In genomic region chr3:106218284-106218954, GRCm38 (mm10) we compare ENCODE assay signal across 35 mouse cellular contexts. TPM values are rescaled to one million over a fixed set of nuclear protein-coding genes. Genes with fewer than 3 reads are reported as not detected.
"Had no signal": no experiment of that assay in that cellular context is flagged by ENCODE, and none has a peak within 500 bp of the region (broad histone marks: within the 10 kb centered on the region; RNA-seq: fewer than 3 reads in every experiment).

No protein-coding gene starts in this region.

RNA-seq across cellular contexts. Expression of gene Chil4, which starts 0.9 kb away (rescaled TPM):
- total RNA-seq: heart, postnatal 10 days; heart, postnatal 14 days; heart, postnatal 25 days; heart, postnatal 36 days; heart, postnatal 4 days; hematopoietic stem cell, adult 5-6 weeks; hindbrain, postnatal 0 days; layer of hippocampus, adult 18-20 months; layer of hippocampus, adult 2 months; layer of hippocampus, adult 8-10 months; layer of hippocampus, postnatal 10 days; layer of hippocampus, postnatal 14 days; layer of hippocampus, postnatal 25 days; layer of hippocampus, postnatal 36 days; left cerebral cortex, adult 18-20 months; left cerebral cortex, adult 2 months had no signal
- polyA plus RNA-seq: heart, embryonic 11.5 days; heart, embryonic 12.5 days; heart, embryonic 13.5 days; heart, embryonic 14.5 days; heart, embryonic 15.5 days; heart, postnatal 0 days; hindbrain, embryonic 10.5 days; hindbrain, embryonic 11.5 days; hindbrain, embryonic 12.5 days; hindbrain, embryonic 13.5 days; hindbrain, embryonic 14.5 days; hindbrain, embryonic 16.5 days; inflammation-experienced regulatory T-cells, adult 6 months; intestine, embryonic 14.5 days; intestine, embryonic 15.5 days; intestine, embryonic 16.5 days; intestine, postnatal 0 days; kidney, embryonic 14.5 days had no signal

RNA-seq across cellular contexts. Expression of gene Chil3, which starts 51.1 kb away (rescaled TPM):
- total RNA-seq: heart, postnatal 10 days; hindbrain, postnatal 0 days; layer of hippocampus, adult 18-20 months; layer of hippocampus, adult 2 months; layer of hippocampus, adult 8-10 months; layer of hippocampus, postnatal 14 days; layer of hippocampus, postnatal 25 days; layer of hippocampus, postnatal 36 days; left cerebral cortex, adult 18-20 months had no signal
- polyA plus RNA-seq: heart, embryonic 11.5 days; heart, embryonic 12.5 days; heart, embryonic 13.5 days; heart, embryonic 14.5 days; hindbrain, embryonic 10.5 days; hindbrain, embryonic 11.5 days; hindbrain, embryonic 12.5 days; hindbrain, embryonic 13.5 days; hindbrain, embryonic 14.5 days; hindbrain, embryonic 15.5 days; inflammation-experienced regulatory T-cells, adult 6 months; intestine, embryonic 14.5 days; kidney, embryonic 14.5 days had no signal
